Mouse (Mus musculus): Measurements from ENCODE around the gene Prg3. TPM values are rescaled to one million over a fixed set of nuclear protein-coding genes. Genes with fewer than 3 reads are reported as not detected.

The Prg3 gene
- total RNA-seq, 2 experiments from 2014 or later, result not detected

DNA sequence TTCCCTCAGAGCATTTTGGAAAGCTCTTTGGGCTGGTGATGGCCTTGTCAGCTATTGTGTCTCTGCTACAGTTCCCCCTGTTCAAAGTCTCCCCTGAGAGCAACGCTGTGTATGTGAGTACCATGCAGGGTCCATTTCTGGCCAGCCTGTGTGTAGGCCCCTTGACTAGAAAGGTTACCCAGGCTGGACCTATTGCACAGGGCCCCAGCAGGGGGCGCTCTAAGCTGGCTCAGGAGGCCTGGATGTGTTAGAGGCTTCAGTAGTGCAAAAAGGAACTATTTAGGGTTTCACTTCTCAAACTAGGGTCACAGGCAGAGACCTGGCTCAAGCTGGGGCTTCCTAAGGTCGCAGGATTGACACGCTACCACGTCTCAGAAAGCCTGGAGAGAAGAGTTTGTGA, 31.7 kb upstream of the Prg3 start:
- peak; percentile 92 for TF ChIP-seq CTCF (IDR thresholded peaks at IDR 0.05)
- H3K4me3 ChIP-seq, result no peak overlapping the region
- intact Hi-C loops (cut with DNase I), result loop anchor here (2.0 to 5.0 kb wide), 2 partner anchors 51 to 291 kb away; no protein-coding TSS in a partner anchor
- no peak overlapping the region for H3K27ac ChIP-seq
- peak; percentile 66 for DNase-seq

DNA sequence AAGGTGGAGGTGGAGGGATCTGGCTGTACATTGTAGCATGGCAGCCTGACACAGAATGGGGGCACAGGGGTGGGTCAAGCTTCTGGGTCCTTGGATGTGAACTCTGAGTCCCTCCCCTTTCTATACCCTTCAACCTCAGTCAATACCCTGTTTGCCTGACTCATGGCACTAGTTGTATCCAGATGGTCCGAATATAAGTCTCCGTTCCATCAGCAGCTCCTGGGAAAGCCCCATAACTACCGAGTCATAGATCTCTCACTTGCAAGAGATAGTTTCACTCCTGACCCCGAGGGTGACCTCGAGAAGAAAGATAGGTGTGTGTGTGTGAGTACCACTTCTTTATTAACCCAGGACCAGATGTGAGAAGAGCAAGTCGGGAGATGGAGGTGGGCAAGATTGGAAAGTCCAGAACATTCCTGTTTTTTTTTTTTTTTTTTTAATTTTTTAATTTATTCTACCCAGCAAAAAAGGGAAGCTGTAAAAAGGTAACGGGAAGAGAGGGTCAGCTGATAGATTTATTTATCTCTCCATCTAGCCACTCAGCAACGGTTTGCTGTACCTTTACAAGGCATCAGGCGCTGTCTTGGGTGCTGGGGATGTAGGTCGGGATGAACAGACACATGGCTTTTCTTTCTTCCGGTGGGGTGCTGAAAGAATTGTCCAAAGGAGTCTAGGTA, 29.3 kb upstream of the Prg3 start:
- intact Hi-C loops (cut with DNase I), result loop anchor here (5.0 kb wide), 1 partner anchor 289 kb away; no protein-coding TSS in a partner anchor
- Histone ChIP-seq H3K27ac (no peak overlapping the region), H3K4me3 (no peak overlapping the region)
- TF ChIP-seq CTCF (IDR thresholded peaks at IDR 0.05), result no peak
- no peak for DNase-seq

DNA sequence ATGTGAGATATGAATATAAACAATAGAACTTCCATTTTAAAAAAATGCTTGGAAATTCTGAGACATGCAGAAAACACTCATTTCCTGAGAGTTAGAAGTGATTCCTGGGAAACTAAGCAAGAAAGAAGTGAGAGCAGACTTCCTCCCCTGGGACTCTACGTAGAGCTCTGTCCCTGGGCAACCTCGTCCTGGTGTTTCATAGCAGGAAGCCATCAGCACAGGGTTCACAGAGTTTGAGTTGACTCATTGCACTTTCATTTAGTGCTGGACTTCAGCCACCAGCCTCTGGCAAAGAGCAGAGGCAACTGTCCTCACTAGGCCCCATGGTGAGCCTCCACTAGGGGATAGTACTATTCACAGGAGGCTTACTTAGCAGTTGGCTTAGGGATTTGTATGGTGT, 26.7 kb upstream of the Prg3 start:
- peak; percentile 20; the same call in 1 of the 2 replicates for TF ChIP-seq CTCF (IDR thresholded peaks at IDR 0.05)
- DNase-seq, result peak; percentile 77
- no peak overlapping the region for H3K4me3 ChIP-seq
- peak overlapping the region; percentile 63 for H3K27ac ChIP-seq
- intact Hi-C loops (cut with DNase I), result no loop called here

- no peak for DNase-seq
- Histone ChIP-seq H3K4me3 (no peak overlapping the region), H3K27ac (peak overlapping the region; percentile 63; the same call in 1 of the 2 replicates)
- intact Hi-C loops (cut with DNase I), result no loop called here
- TF ChIP-seq CTCF (IDR thresholded peaks at IDR 0.05), result no peak
Observed at GRCm38 (mm10) chr2:84961901-84962300, 26.1 kb upstream of the Prg3 start.

GRCm38 (mm10) chr2:84962906-84963507, 25.0 kb upstream of the Prg3 start:
- intact Hi-C loops (cut with DNase I), result no loop called here
- no peak for TF ChIP-seq CTCF (IDR thresholded peaks at IDR 0.05)
- DNase-seq, result no peak
- H3K27ac ChIP-seq, result no peak overlapping the region
- H3K4me3 ChIP-seq, result no peak overlapping the region

- DNase-seq, result no peak
- H3K27ac ChIP-seq, result no peak overlapping the region
- no peak overlapping the region for H3K4me3 ChIP-seq
- TF ChIP-seq CTCF (IDR thresholded peaks at IDR 0.05), result no peak
- intact Hi-C loops (cut with DNase I), result no loop called here
Observed at GRCm38 (mm10) chr2:84964111-84964801, 23.8 kb upstream of the Prg3 start.

GRCm38 (mm10) chr2:84967318-84967991, 20.6 kb upstream of the Prg3 start:
- no peak overlapping the region for H3K27ac ChIP-seq
- DNase-seq, result no peak
- no peak for TF ChIP-seq CTCF (IDR thresholded peaks at IDR 0.05)
- intact Hi-C loops (cut with DNase I), result no loop called here
- H3K4me3 ChIP-seq, result no peak overlapping the region

GRCm38 (mm10) chr2:84975580-84975979, 12.4 kb upstream of the Prg3 start:
- Histone ChIP-seq H3K27ac (no peak overlapping the region), H3K4me3 (no peak overlapping the region)
- no peak for DNase-seq
- intact Hi-C loops (cut with DNase I), result no loop called here
- no peak for TF ChIP-seq CTCF (IDR thresholded peaks at IDR 0.05)

- no peak within 1 kb of the TSS for H3K27ac ChIP-seq
- no peak for TF ChIP-seq CTCF (IDR thresholded peaks at IDR 0.05)
- no peak for DNase-seq
- no peak within 1 kb of the TSS for H3K4me3 ChIP-seq
- intact Hi-C loops (cut with DNase I), result no loop called here
Observed at GRCm38 (mm10) chr2:84980188-84980587, 7.8 kb upstream of the Prg3 start, which contains the start of gene Prg2. Gene Prg2, plus strand, starts transcription at chr2:84980461.

GRCm38 (mm10) chr2:84996376-84996775, 8.4 kb downstream of the Prg3 start:
- Histone ChIP-seq H3K4me3 (no peak overlapping the region), H3K27ac (no peak overlapping the region)
- no peak for DNase-seq
- intact Hi-C loops (cut with DNase I), result no loop called here
- TF ChIP-seq CTCF (IDR thresholded peaks at IDR 0.05), result no peak

DNA sequence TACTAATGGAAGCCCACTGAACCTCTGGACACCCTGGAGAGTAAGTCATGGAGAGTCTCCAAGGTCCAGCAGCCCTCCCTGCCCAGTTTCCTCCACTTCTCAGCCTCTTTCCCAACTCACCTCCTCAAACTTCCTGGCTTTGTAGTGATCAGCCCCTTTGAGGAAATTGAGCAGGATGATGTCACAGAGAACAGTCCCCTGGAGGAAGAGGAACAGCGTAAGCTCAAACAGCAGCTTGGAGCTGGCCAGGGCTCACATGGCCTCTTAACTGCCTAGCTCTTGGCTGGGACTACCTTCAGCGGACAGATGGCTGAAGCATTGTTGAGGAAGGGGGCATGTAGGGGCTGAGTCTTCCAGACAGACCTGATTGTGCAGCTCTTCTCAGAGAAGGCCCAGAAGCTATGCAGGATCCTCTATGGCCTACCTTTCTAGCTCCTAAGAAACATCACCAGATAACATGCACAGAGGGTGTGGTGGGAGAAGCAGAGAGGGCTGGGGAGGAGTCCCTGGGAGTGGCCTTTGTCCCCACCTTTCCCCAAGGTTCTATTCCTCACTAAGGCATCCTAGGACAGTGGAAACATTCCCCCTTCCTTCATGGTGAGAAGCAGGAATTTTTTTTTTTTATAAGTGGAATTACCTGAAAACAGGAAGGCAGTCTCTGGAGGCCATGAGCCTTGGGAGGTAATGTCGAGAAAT, 11.6 kb downstream of the Prg3 start:
- DNase-seq, result no peak
- no peak for TF ChIP-seq CTCF (IDR thresholded peaks at IDR 0.05)
- Histone ChIP-seq H3K4me3 (no peak overlapping the region), H3K27ac (peak overlapping the region; percentile 61)
- intact Hi-C loops (cut with DNase I), result no loop called here

DNA sequence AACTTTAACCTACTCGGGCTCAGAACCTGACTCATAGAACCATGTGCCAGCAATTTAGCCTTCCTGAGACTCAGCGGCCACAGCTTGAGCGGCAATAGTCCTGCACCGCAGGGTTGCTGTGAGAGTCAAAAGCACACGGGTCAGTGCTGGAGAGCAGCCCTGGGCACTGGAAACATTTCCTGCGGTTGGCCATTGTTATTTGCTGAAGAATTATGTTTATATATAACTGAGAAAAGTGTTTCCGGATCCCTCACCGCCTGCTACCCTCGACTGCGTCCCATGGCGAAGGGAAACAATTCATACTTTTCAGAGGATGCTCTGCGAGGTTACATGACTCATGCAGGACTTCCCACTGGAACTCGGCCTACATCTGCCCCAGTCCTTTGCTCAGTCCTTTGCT, 13.5 kb downstream of the Prg3 start:
- Histone ChIP-seq H3K27ac (peak overlapping the region; percentile 64), H3K4me3 (no peak overlapping the region)
- intact Hi-C loops (cut with DNase I), result no loop called here
- no peak for DNase-seq
- TF ChIP-seq CTCF (IDR thresholded peaks at IDR 0.05), result no peak

Data from gastrocnemius, adult 2 months (tissue).